Mouse (Mus musculus) thymus, adult 2 months (tissue): Measurements from ENCODE around the gene Nat8f6.

Experiments used
- CTCF ChIP-seq: fragments of 200-500 bp; IDR thresholded peaks from 2 replicates; pipeline ENCODE4 v1.5.1; 2012; ENCODE audit warnings: mild to moderate bottlenecking, control low read depth, low read length, moderate library complexity, borderline replicate concordance; ENCODE audit not compliant: control insufficient read depth, poor library complexity, insufficient read depth; ENCODE audit errors: extremely low read depth
- POLR2A ChIP-seq: fragments of 200-500 bp; IDR thresholded peaks from 2 replicates; pipeline ENCODE4 v1.6.1; 2012; ENCODE audit warnings: mild to moderate bottlenecking, low read length, control low read depth, moderate library complexity; ENCODE audit not compliant: control insufficient read depth, poor library complexity, insufficient read depth; ENCODE audit errors: extremely low read depth

DNA sequence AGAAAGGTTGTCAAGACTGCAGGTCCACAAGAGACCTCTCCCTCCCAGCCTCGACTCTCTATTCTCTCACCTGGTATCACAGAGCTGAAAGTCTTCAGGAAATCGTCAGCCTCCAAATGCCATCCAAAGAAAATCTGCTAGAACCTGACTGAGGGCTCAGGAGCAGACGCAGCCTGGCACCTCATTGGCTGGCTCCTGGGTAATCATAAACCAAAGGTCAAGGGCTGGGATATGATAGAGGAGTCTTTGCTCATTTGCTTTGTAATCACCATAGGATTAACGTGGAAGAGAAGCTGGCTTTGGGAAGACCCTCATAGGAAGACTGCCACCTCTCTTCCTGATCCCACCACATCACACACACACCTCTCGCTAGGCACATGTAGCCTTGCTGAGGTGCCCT, at the start of gene Nat8f6, which contains the start of gene Nat8f5:
- TF ChIP-seq CTCF (no peak), POLR2A (no peak)
